Mouse (Mus musculus) spleen, adult 2 months (tissue): ENCODE data around the gene Pmvk.

Experiments
- CTCF ChIP-seq: fragments of 200-500 bp; IDR thresholded peaks from 2 replicates; pipeline ENCODE4 v1.5.1; 2011; ENCODE audit warnings: mild to moderate bottlenecking, inconsistent platforms; ENCODE audit not compliant: insufficient read depth, insufficient read length, insufficient replicate concordance; ENCODE audit errors: extremely low read depth
- POLR2A ChIP-seq: fragments of 200-500 bp; IDR thresholded peaks from 2 replicates; pipeline ENCODE4 v1.6.1; 2011; ENCODE audit warnings: low read depth, low read length, inconsistent platforms

DNA sequence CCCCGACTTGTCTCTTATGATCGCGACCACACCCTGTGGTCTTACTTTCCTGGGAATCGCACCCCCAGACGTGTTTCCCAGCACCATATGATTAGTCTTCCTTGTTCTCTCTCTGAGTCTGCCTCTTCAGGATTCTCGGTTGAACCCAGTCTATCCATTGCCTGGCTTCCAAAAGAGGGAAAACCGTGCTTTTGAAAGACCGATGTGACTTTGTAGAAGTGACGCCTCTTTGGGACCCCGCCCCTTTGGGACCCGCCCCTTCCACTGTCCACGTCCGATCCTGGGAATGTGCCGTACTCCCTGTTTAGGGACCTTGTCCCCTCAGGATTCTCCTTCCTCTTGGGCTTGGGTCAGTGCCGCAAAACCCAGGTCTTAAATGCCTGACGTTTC lies 35.5 kb upstream of the Pmvk start:
- TF ChIP-seq CTCF (no peak), POLR2A (no peak)
